13 mouse cellular contexts compared by ENCODE assay signal in the genomic region with DNA sequence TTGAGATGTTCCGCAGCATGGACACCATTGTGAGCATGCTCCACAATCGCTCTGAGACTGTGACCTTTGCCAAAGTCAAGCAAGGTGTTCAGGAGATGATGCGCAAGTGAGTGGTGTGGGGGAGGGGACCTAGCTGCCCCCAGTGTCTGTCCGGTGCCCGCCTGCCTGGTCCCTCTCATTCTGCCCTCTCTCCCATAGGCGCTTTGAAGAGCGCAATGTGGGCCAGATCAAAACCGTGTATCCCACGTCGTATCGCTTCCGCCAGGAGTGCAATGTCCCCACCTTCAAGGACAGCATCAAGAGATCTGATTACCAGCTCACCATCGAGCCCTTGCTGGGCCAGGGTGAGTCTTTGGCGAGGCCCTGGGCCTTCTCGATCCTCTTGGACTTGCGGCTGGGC. TPM values are rescaled to one million over a fixed set of nuclear protein-coding genes. Genes with fewer than 3 reads are reported as not detected.
DNase-seq lines count a peak whose midpoint lies in the region; ATAC-seq and TF ChIP-seq lines count a peak whose summit lies in the region.
"Had no signal": no experiment of that assay in that cellular context is flagged by ENCODE, and none has a peak within 500 bp of the region (broad histone marks: within the 10 kb centered on the region; RNA-seq: fewer than 3 reads in every experiment).

No protein-coding gene starts in this region.

- no peak for ATAC-seq in forebrain, embryonic 11.5 days (replicated peaks; ENCODE audit: low FRiP score)
- no peak for ATAC-seq in forebrain, embryonic 14.5 days
- no peak for ATAC-seq in lung, embryonic 14.5 days (ENCODE audit: insufficient read depth)
- ATAC-seq in embryonic facial prominence, embryonic 14.5 days (ENCODE audit: low read depth), result no peak
- no peak for ATAC-seq in liver, postnatal 0 days
- no peak for ATAC-seq in granulocyte monocyte progenitor cell, adult 5-6 weeks (replicated peaks; ENCODE audit: poor library complexity, severe bottlenecking)

- DNase-seq in forebrain, embryonic 11.5 days (ENCODE audit: low spot score), result no peak
- DNase-seq in forebrain, embryonic 14.5 days (ENCODE audit: low spot score), result no peak
- no peak for DNase-seq in lung, embryonic 14.5 days
- no peak for DNase-seq in lung, adult 2 months
- no peak for DNase-seq in embryonic facial prominence, embryonic 14.5 days (ENCODE audit: low spot score)
- no peak for DNase-seq in liver, postnatal 0 days
- no peak for DNase-seq in urinary bladder, postnatal 10 days (ENCODE audit: low spot score)
- DNase-seq: B cell, adult 2 months; kidney, adult 8-10 months had no signal

- H3K27me3 ChIP-seq in forebrain, embryonic 11.5 days (ENCODE audit: control insufficient read depth, insufficient read depth, low read length), result no peaks in the 10 kb centered on the region
- H3K27me3 ChIP-seq in forebrain, embryonic 14.5 days (replicated peaks; ENCODE audit: control insufficient read depth, insufficient read depth, low read length), result no peaks in the 10 kb centered on the region
- no peaks in the 10 kb centered on the region for H3K27me3 ChIP-seq in lung, embryonic 14.5 days (ENCODE audit: insufficient read depth, low read length)
- no peaks in the 10 kb centered on the region for H3K27me3 ChIP-seq in embryonic facial prominence, embryonic 14.5 days (replicated peaks; ENCODE audit: control insufficient read depth, insufficient read depth, low read length)
- H3K27me3 ChIP-seq in liver, postnatal 0 days (ENCODE audit: insufficient read depth, low read length), result no peaks in the 10 kb centered on the region
- H3K27me3 ChIP-seq: embryonic facial prominence, embryonic 15.5 days; heart, embryonic 13.5 days had no signal

- no peak overlapping the region for H3K9ac ChIP-seq in forebrain, embryonic 11.5 days (ENCODE audit: low read length)
- no peak overlapping the region for H3K9ac ChIP-seq in forebrain, embryonic 14.5 days (ENCODE audit: low read length)
- no peak overlapping the region for H3K9ac ChIP-seq in lung, embryonic 14.5 days
- H3K9ac ChIP-seq in embryonic facial prominence, embryonic 14.5 days (ENCODE audit: low read depth, low read length), result no peak overlapping the region
- H3K9ac ChIP-seq in liver, postnatal 0 days (replicated peaks), result no peak overlapping the region
- H3K9ac ChIP-seq: hindbrain, embryonic 14.5 days had no signal

- no peak overlapping the region for H3K4me3 ChIP-seq in forebrain, embryonic 11.5 days (ENCODE audit: low read depth, low read length)
- no peak overlapping the region for H3K4me3 ChIP-seq in forebrain, embryonic 14.5 days (ENCODE audit: low read depth, low read length)
- H3K4me3 ChIP-seq in lung, embryonic 14.5 days (ENCODE audit: low read depth, low read length), result no peak overlapping the region
- no peak overlapping the region for H3K4me3 ChIP-seq in lung, adult 2 months (replicated peaks; ENCODE audit: extremely low read depth, low read depth, low read length)
- no peak overlapping the region for H3K4me3 ChIP-seq in embryonic facial prominence, embryonic 14.5 days (ENCODE audit: low read depth, low read length)
- no peak overlapping the region for H3K4me3 ChIP-seq in liver, postnatal 0 days (ENCODE audit: low read depth, low read length)

- TF ChIP-seq CTCF in lung, embryonic 14.5 days (IDR thresholded peaks at IDR 0.05; ENCODE audit: low read depth), result no peak
- no peak for TF ChIP-seq CTCF in lung, adult 2 months (IDR thresholded peaks at IDR 0.05; ENCODE audit: insufficient read depth, low read length)
- TF ChIP-seq CTCF in liver, postnatal 0 days (IDR thresholded peaks at IDR 0.05; ENCODE audit: low read depth), result no peak

- WGBS in forebrain, embryonic 11.5 days, result 96% methylated on average over 16 of the region's 16 CpGs
- WGBS in forebrain, embryonic 14.5 days, result 97% methylated on average over 16 of the region's 16 CpGs
- 94% methylated on average over 16 of the region's 16 CpGs for WGBS in lung, embryonic 14.5 days
- WGBS in lung, adult 2 months, result 94% methylated on average over 16 of the region's 16 CpGs
- 95% methylated on average over 16 of the region's 16 CpGs for WGBS in embryonic facial prominence, embryonic 14.5 days
- WGBS in liver, postnatal 0 days (ENCODE audit: insufficient replicate concordance), result 95% methylated on average over 16 of the region's 16 CpGs

- TF ChIP-seq POLR2A in lung, adult 2 months (IDR thresholded peaks at IDR 0.05; ENCODE audit: borderline replicate concordance, extremely low read depth, low read depth, low read length), result no peak

- H3K9me3 ChIP-seq in forebrain, embryonic 11.5 days (ENCODE audit: control insufficient read depth, low read length), result no peaks in the 10 kb centered on the region
- no peaks in the 10 kb centered on the region for H3K9me3 ChIP-seq in forebrain, embryonic 14.5 days (replicated peaks; ENCODE audit: control insufficient read depth, low read length)
- H3K9me3 ChIP-seq in lung, embryonic 14.5 days (ENCODE audit: low read depth, low read length), result no peaks in the 10 kb centered on the region
- H3K9me3 ChIP-seq in embryonic facial prominence, embryonic 14.5 days (ENCODE audit: control insufficient read depth, low read length), result no peaks in the 10 kb centered on the region
- H3K9me3 ChIP-seq in liver, postnatal 0 days (ENCODE audit: low read length), result no peaks in the 10 kb centered on the region
- H3K9me3 ChIP-seq: embryonic facial prominence, embryonic 15.5 days; heart, embryonic 13.5 days had no signal

- peaks cover 24% of the 10 kb centered on the region for H3K36me3 ChIP-seq in forebrain, embryonic 11.5 days (ENCODE audit: control insufficient read depth, insufficient read depth, low read length)
- peaks cover 36% of the 10 kb centered on the region for H3K36me3 ChIP-seq in forebrain, embryonic 14.5 days (ENCODE audit: control insufficient read depth, insufficient read depth, low read length)
- peaks cover 58% of the 10 kb centered on the region for H3K36me3 ChIP-seq in lung, embryonic 14.5 days (ENCODE audit: insufficient read depth)
- H3K36me3 ChIP-seq in embryonic facial prominence, embryonic 14.5 days (ENCODE audit: control insufficient read depth, insufficient read depth, low read length), result peaks cover 57% of the 10 kb centered on the region
- peaks cover 37% of the 10 kb centered on the region for H3K36me3 ChIP-seq in liver, postnatal 0 days (replicated peaks; ENCODE audit: insufficient read depth, low read length)

- H3K27ac ChIP-seq in forebrain, embryonic 11.5 days (ENCODE audit: low read depth, low read length), result no peak overlapping the region
- no peak overlapping the region for H3K27ac ChIP-seq in forebrain, embryonic 14.5 days (ENCODE audit: low read depth, low read length)
- no peak overlapping the region for H3K27ac ChIP-seq in lung, embryonic 14.5 days (ENCODE audit: low read depth)
- H3K27ac ChIP-seq in embryonic facial prominence, embryonic 14.5 days (replicated peaks; ENCODE audit: low read depth, low read length), result no peak overlapping the region
- H3K27ac ChIP-seq in liver, postnatal 0 days (ENCODE audit: low read depth), result no peak overlapping the region
- H3K27ac ChIP-seq: hindbrain, embryonic 14.5 days had no signal

- TF ChIP-seq EP300 in liver, postnatal 0 days (IDR thresholded peaks at IDR 0.05; ENCODE audit: low read depth), result no peak

- H3K4me2 ChIP-seq in forebrain, embryonic 11.5 days (ENCODE audit: low read depth, low read length, severe bottlenecking), result 0 out of 2 replicates have a peak overlapping the region, but pooled peaks have one; percentile 88
- no peak overlapping the region for H3K4me2 ChIP-seq in forebrain, embryonic 14.5 days (ENCODE audit: low read length)
- H3K4me2 ChIP-seq in lung, embryonic 14.5 days, result peak overlapping the region; percentile 92
- H3K4me2 ChIP-seq in embryonic facial prominence, embryonic 14.5 days (ENCODE audit: low read depth, low read length), result peak overlapping the region; percentile 82; the same call in 1 of the 2 replicates
- H3K4me2 ChIP-seq in liver, postnatal 0 days (ENCODE audit: low read depth, low read length), result peak overlapping the region; percentile 89

- peaks cover 20% of the 10 kb centered on the region; the same call in 1 of the 2 replicates for H3K4me1 ChIP-seq in forebrain, embryonic 11.5 days (replicated peaks; ENCODE audit: control insufficient read depth, insufficient read depth, low read length)
- H3K4me1 ChIP-seq in forebrain, embryonic 14.5 days (ENCODE audit: control insufficient read depth, insufficient read depth, low read length), result peaks cover 13% of the 10 kb centered on the region
- peaks cover 17% of the 10 kb centered on the region for H3K4me1 ChIP-seq in lung, embryonic 14.5 days (ENCODE audit: insufficient read depth)
- H3K4me1 ChIP-seq in lung, adult 2 months (ENCODE audit: control insufficient read depth, insufficient read depth, low read length), result peaks cover 13% of the 10 kb centered on the region
- peaks cover 18% of the 10 kb centered on the region for H3K4me1 ChIP-seq in embryonic facial prominence, embryonic 14.5 days (ENCODE audit: control insufficient read depth, insufficient read depth, low read length)
- H3K4me1 ChIP-seq in liver, postnatal 0 days (ENCODE audit: insufficient read depth), result peaks cover 32% of the 10 kb centered on the region

RNA-seq across cellular contexts. Expression of a gene that starts 2.2 kb away (rescaled TPM):
- 57.9 and 59.6 TPM in 2 replicates for polyA plus RNA-seq in forebrain, embryonic 11.5 days (2014; fragmentation: Nextera tagmentation; extraction: Ambion mirVana)
- polyA plus RNA-seq in forebrain, embryonic 14.5 days (2014; fragmentation: Nextera tagmentation; extraction: Ambion mirVana), result 12.8 and 13.4 TPM in 2 replicates
- polyA plus RNA-seq in lung, embryonic 14.5 days (2014; fragmentation: Nextera tagmentation; extraction: Ambion mirVana), result 47.1 and 50.3 TPM in 2 replicates
- 11.7 and 12.2 TPM in 2 replicates for polyA plus RNA-seq in lung, adult 2 months (2012; rRNA removed)
- 32.9 and 33.7 TPM in 2 replicates for polyA plus RNA-seq in embryonic facial prominence, embryonic 14.5 days (2014; fragmentation: Nextera tagmentation; extraction: Ambion mirVana)
- 19.8 and 23.7 TPM in 2 replicates for polyA plus RNA-seq in liver, postnatal 0 days (2015; fragmentation: Nextera tagmentation; extraction: Ambion mirVana)
- total RNA-seq in granulocyte monocyte progenitor cell, adult 5-6 weeks (2014; fragmentation: Nextera tagmentation), result 76.0 and 153 TPM in 2 replicates
- 38.6 and 38.8 TPM in 2 replicates for total RNA-seq in granulocyte monocyte progenitor cell, adult 5-6 weeks (2017)

RNA-seq across cellular contexts. Expression of a gene that starts 6.7 kb away (rescaled TPM):
- polyA plus RNA-seq in forebrain, embryonic 11.5 days (2014; fragmentation: Nextera tagmentation; extraction: Ambion mirVana), result 235 and 251 TPM in 2 replicates
- polyA plus RNA-seq in forebrain, embryonic 14.5 days (2014; fragmentation: Nextera tagmentation; extraction: Ambion mirVana), result 200 and 247 TPM in 2 replicates
- 338 and 366 TPM in 2 replicates for polyA plus RNA-seq in lung, embryonic 14.5 days (2014; fragmentation: Nextera tagmentation; extraction: Ambion mirVana)
- 108 and 109 TPM in 2 replicates for polyA plus RNA-seq in lung, adult 2 months (2012; rRNA removed)
- 291 and 314 TPM in 2 replicates for polyA plus RNA-seq in embryonic facial prominence, embryonic 14.5 days (2014; fragmentation: Nextera tagmentation; extraction: Ambion mirVana)
- 223 and 249 TPM in 2 replicates for polyA plus RNA-seq in liver, postnatal 0 days (2015; fragmentation: Nextera tagmentation; extraction: Ambion mirVana)
- total RNA-seq in granulocyte monocyte progenitor cell, adult 5-6 weeks (2014; fragmentation: Nextera tagmentation), result 276 and 290 TPM in 2 replicates
- 139 and 228 TPM in 2 replicates for total RNA-seq in granulocyte monocyte progenitor cell, adult 5-6 weeks (2017)

RNA-seq across cellular contexts. Expression of a gene that starts 18.9 kb away (rescaled TPM):
- polyA plus RNA-seq in forebrain, embryonic 11.5 days (2014; fragmentation: Nextera tagmentation; extraction: Ambion mirVana), result 5.8 and 5.9 TPM in 2 replicates
- polyA plus RNA-seq in forebrain, embryonic 14.5 days (2014; fragmentation: Nextera tagmentation; extraction: Ambion mirVana), result 1.2 and 1.6 TPM in 2 replicates
- 26.6 and 27.7 TPM in 2 replicates for polyA plus RNA-seq in lung, embryonic 14.5 days (2014; fragmentation: Nextera tagmentation; extraction: Ambion mirVana)
- 192 and 213 TPM in 2 replicates for polyA plus RNA-seq in lung, adult 2 months (2012; rRNA removed)
- polyA plus RNA-seq in embryonic facial prominence, embryonic 14.5 days (2014; fragmentation: Nextera tagmentation; extraction: Ambion mirVana), result 18.7 and 22.7 TPM in 2 replicates
- 2.6 and 3.4 TPM in 2 replicates for polyA plus RNA-seq in liver, postnatal 0 days (2015; fragmentation: Nextera tagmentation; extraction: Ambion mirVana)
- total RNA-seq in granulocyte monocyte progenitor cell, adult 5-6 weeks (2014; fragmentation: Nextera tagmentation), result 19.4 and 67.1 TPM in 2 replicates
- 15.8 and 22.4 TPM in 2 replicates for total RNA-seq in granulocyte monocyte progenitor cell, adult 5-6 weeks (2017)

RNA-seq across cellular contexts. Expression of a gene that starts 41.3 kb away (rescaled TPM):
- 4.5 and 5.8 TPM in 2 replicates for polyA plus RNA-seq in forebrain, embryonic 11.5 days (2014; fragmentation: Nextera tagmentation; extraction: Ambion mirVana)
- polyA plus RNA-seq in forebrain, embryonic 14.5 days (2014; fragmentation: Nextera tagmentation; extraction: Ambion mirVana), result 3.5 and 4.3 TPM in 2 replicates
- 11.7 and 12.5 TPM in 2 replicates for polyA plus RNA-seq in lung, embryonic 14.5 days (2014; fragmentation: Nextera tagmentation; extraction: Ambion mirVana)
- 13.8 and 14.9 TPM in 2 replicates for polyA plus RNA-seq in lung, adult 2 months (2012; rRNA removed)
- 13.1 TPM in 2 replicates for polyA plus RNA-seq in embryonic facial prominence, embryonic 14.5 days (2014; fragmentation: Nextera tagmentation; extraction: Ambion mirVana)
- polyA plus RNA-seq in liver, postnatal 0 days (2015; fragmentation: Nextera tagmentation; extraction: Ambion mirVana), result 6.8 and 6.9 TPM in 2 replicates
- 39.0 and 46.3 TPM in 2 replicates for total RNA-seq in granulocyte monocyte progenitor cell, adult 5-6 weeks (2014; fragmentation: Nextera tagmentation)
- 36.1 and 46.6 TPM in 2 replicates for total RNA-seq in granulocyte monocyte progenitor cell, adult 5-6 weeks (2017)

RNA-seq across cellular contexts. Expression of a gene that starts 41.4 kb away (rescaled TPM):
- 39.3 and 49.9 TPM in 2 replicates for polyA plus RNA-seq in forebrain, embryonic 11.5 days (2014; fragmentation: Nextera tagmentation; extraction: Ambion mirVana)
- polyA plus RNA-seq in forebrain, embryonic 14.5 days (2014; fragmentation: Nextera tagmentation; extraction: Ambion mirVana), result 111 and 150 TPM in 2 replicates
- polyA plus RNA-seq in lung, embryonic 14.5 days (2014; fragmentation: Nextera tagmentation; extraction: Ambion mirVana), result 49.7 and 57.2 TPM in 2 replicates
- polyA plus RNA-seq in lung, adult 2 months (2012; rRNA removed), result 122 and 162 TPM in 2 replicates
- 66.7 and 74.5 TPM in 2 replicates for polyA plus RNA-seq in embryonic facial prominence, embryonic 14.5 days (2014; fragmentation: Nextera tagmentation; extraction: Ambion mirVana)
- 29.3 and 30.7 TPM in 2 replicates for polyA plus RNA-seq in liver, postnatal 0 days (2015; fragmentation: Nextera tagmentation; extraction: Ambion mirVana)
- 41.0 and 55.7 TPM in 2 replicates for total RNA-seq in granulocyte monocyte progenitor cell, adult 5-6 weeks (2014; fragmentation: Nextera tagmentation)
- 16.1 and 21.7 TPM in 2 replicates for total RNA-seq in granulocyte monocyte progenitor cell, adult 5-6 weeks (2017)
